Mouse (Mus musculus): ENCODE results near the gene Akr1b8. TPM values are rescaled to one million over a fixed set of nuclear protein-coding genes. Genes with fewer than 3 reads are reported as not detected.

Gene Akr1b8
- 11.6 TPM for polyA plus RNA-seq (2015; fragmentation: Illumina TruSeq; extraction: RNeasy Lipid Tissue Mini Kit (QIAGEN cat#74804); ENCODE audit: insufficient read depth, low replicate concordance)

DNA sequence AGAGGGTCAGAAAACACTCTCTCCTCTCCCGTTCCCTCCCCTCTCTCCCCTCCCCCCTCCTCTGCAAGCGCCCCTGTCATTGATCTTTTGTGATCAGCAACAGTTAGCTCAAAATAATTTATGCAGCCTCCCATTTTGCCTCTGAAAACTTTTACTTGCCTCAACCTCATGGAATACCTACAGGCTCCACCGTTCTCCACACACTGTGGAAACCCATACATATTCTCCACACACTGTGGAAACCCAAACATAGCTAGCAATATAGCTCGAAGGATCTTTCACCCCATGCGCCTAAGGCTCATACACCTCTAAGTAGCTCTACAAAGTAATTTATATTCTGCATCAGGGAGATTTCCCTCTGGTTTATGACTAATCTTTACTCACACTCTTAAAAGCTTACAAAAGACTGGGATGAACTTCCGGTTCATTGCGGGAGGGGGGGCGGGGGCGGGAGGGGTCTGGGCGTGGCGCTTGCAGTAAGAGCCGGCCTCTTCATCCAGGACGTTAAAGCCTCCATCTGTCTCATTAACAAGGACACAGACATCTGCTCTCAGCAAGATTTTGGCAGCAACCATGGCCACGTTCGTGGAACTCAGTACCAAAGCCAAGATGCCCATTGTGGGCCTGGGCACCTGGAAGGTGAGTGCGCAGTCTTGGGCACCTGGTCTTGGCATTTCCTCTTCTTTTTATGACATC is at the start of gene Akr1b8:
Gene Akr1b8, plus strand, starts transcription at position 462 of the 696 bp plus-strand sequence.

DNA sequence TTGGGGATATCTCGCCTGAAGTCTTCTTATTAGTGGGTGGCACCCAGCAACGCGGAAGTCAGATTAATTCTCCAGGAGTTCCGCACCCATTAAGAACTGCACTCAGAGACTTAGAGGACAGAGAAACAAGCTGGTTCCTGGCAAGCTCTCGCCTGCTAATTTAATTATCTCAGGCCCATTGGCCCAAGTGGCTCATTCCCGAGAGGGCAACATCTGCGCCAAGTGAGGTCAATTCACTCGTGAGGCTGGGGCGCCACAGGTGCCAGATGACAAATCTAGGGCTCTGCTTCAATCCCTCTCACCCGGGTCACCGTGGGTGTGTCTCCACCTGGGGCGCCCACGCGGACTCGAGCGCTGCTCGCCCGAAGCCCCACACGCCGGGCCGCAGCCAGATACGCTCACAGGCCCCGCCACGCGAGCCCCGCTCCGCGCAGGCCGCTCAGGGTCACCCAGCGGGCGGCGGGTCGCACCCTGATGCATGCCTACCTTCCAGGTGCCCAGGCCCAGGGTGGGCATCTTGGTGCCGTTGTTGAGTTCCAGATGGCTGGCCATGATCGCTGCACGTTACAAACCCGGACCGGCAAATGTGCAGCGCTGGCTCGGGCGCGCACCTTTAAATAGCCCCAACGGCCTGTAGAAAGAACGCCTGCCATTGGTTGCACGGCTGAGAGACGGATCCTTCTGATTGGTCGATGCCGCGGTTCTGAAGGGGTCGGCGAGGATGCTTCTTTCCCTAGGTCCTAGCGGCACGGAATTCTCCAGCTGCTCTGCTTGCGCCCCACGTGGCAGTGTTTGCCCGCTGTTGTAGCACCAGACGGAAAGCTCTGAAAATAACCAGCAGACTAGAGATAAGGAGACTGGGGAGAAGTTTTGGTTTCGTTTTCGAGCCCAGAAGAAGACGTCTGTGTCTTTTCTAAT is 36.8 kb upstream of the Akr1b8 start, which contains the start of gene Akr1b3:
Gene Akr1b3, minus strand, starts transcription at position 625 of the 918 bp plus-strand sequence.

GRCm38 (mm10) chr6:34384110-34384661 is 30.3 kb downstream of the Akr1b8 start, which contains the start of gene Akr1b10:
Gene Akr1b10 (plus strand): TSS chr6:34384218.

DNA sequence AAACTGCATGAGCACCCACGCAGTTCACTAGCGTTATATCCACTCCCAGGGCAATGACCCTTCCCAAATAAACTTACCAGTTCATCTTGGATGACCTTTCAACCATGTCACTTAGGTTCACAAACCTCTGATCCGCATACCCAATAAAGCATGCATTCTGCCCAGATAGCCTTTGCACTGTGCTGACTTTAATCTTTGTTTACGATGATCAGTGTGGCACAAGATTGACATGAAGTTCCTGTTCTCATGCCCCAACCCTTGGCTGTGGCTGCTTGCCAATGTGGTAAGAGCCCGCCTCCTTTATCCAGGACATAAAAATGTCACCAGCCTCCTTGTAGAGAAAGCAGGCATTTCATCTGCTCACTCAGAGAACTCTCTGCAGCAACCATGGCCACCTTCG is 58.1 kb downstream of the Akr1b8 start, which contains the start of gene Akr1b7:
Gene Akr1b7, plus strand, starts transcription at position 312 of the 400 bp plus-strand sequence.

Other genes starting within 250 kb of the Akr1b8 start
- 37.3 TPM for gene Slc35b4, start 177.0 kb upstream of the Akr1b8 start, polyA plus RNA-seq (2015; fragmentation: Illumina TruSeq; extraction: RNeasy Lipid Tissue Mini Kit (QIAGEN cat#74804); ENCODE audit: insufficient read depth, low replicate concordance)
- gene Akr1b3, start 36.6 kb upstream of the Akr1b8 start, polyA plus RNA-seq (2015; fragmentation: Illumina TruSeq; extraction: RNeasy Lipid Tissue Mini Kit (QIAGEN cat#74804); ENCODE audit: insufficient read depth, low replicate concordance), result 138 TPM
- 62.1 TPM for gene Akr1b10, start 30.1 kb downstream of the Akr1b8 start, polyA plus RNA-seq (2015; fragmentation: Illumina TruSeq; extraction: RNeasy Lipid Tissue Mini Kit (QIAGEN cat#74804); ENCODE audit: insufficient read depth, low replicate concordance)
- gene Akr1b7, start 58.2 kb downstream of the Akr1b8 start, polyA plus RNA-seq (2015; fragmentation: Illumina TruSeq; extraction: RNeasy Lipid Tissue Mini Kit (QIAGEN cat#74804); ENCODE audit: insufficient read depth, low replicate concordance), result 6.9 TPM
- gene Bpgm, start 122.1 kb downstream of the Akr1b8 start, polyA plus RNA-seq (2015; fragmentation: Illumina TruSeq; extraction: RNeasy Lipid Tissue Mini Kit (QIAGEN cat#74804); ENCODE audit: insufficient read depth, low replicate concordance), result 303 TPM
- gene Cald1, start 244.4 kb downstream of the Akr1b8 start, polyA plus RNA-seq (2015; fragmentation: Illumina TruSeq; extraction: RNeasy Lipid Tissue Mini Kit (QIAGEN cat#74804); ENCODE audit: insufficient read depth, low replicate concordance), result 109 TPM

Measured in spleen, adult 10 weeks (tissue).